In the genomic region with DNA sequence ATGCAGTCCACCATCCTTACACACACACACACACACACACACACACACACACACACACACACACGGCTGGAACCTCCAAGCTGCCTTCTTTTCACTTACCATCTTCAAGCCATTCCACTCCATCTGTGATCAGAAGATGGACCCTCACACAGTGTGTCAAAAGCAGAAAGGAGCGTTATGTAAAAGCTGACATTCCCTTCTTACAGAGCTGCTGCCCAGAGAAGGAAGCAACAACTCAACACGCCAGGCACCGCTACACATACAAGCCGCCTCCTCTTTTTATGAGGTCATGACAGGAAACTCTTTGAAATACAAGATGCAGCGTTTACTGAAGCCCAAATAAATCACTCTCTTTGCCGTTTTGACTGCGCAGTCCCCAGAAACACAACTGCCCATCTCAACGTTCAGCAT, we compare ENCODE assay signal across 8 mouse cellular contexts.
DNase-seq lines count a peak whose midpoint lies in the region; ATAC-seq and TF ChIP-seq lines count a peak whose summit lies in the region.

No protein-coding gene starts in this region.

- H3K9me3 ChIP-seq in megakaryocyte, embryonic 14.5 days: no peaks in the 10 kb centered on the region
- H3K9me3 ChIP-seq in forebrain, embryonic 10.5 days: no peaks in the 10 kb centered on the region
- H3K9me3 ChIP-seq in intestine, postnatal 0 days (ENCODE audit: control insufficient read depth): no peaks in the 10 kb centered on the region
- no peaks in the 10 kb centered on the region for H3K9me3 ChIP-seq in midbrain, embryonic 12.5 days

- H3K27ac ChIP-seq in forebrain, embryonic 10.5 days: peak overlapping the region; percentile 88
- H3K27ac ChIP-seq in intestine, postnatal 0 days (ENCODE audit: low read depth, low read length): no peak overlapping the region
- peak overlapping the region; percentile 93 for H3K27ac ChIP-seq in midbrain, embryonic 12.5 days (replicated peaks)

- no peaks in the 10 kb centered on the region for H3K36me3 ChIP-seq in megakaryocyte, embryonic 14.5 days (replicated peaks; ENCODE audit: low read length)
- no peaks in the 10 kb centered on the region for H3K36me3 ChIP-seq in forebrain, embryonic 10.5 days (replicated peaks)
- H3K36me3 ChIP-seq in intestine, postnatal 0 days (ENCODE audit: control insufficient read depth, insufficient read depth): no peaks in the 10 kb centered on the region
- no peaks in the 10 kb centered on the region for H3K36me3 ChIP-seq in midbrain, embryonic 12.5 days

- peak overlapping the region; percentile 71 for H3K4me3 ChIP-seq in megakaryocyte, embryonic 14.5 days (replicated peaks)
- H3K4me3 ChIP-seq in forebrain, embryonic 10.5 days: peak overlapping the region; percentile 48
- H3K4me3 ChIP-seq in intestine, postnatal 0 days (ENCODE audit: low read depth, low read length): no peak overlapping the region
- H3K4me3 ChIP-seq in midbrain, embryonic 12.5 days: peak overlapping the region; percentile 55

- TF ChIP-seq CTCF in intestine, postnatal 0 days (IDR thresholded peaks at IDR 0.05; ENCODE audit: low read depth): no peak

- ATAC-seq in megakaryocyte, adult 5-6 weeks (ENCODE audit: poor library complexity, severe bottlenecking): no peak
- ATAC-seq in intestine, postnatal 0 days: no peak
- ATAC-seq in midbrain, embryonic 12.5 days (ENCODE audit: low FRiP score, low read depth): peak; percentile 13; the same call in 1 of the 2 replicates

- 51% methylated on average over 9 of the region's 9 CpGs for WGBS in forebrain, embryonic 10.5 days
- WGBS in intestine, postnatal 0 days: 12% methylated on average over 9 of the region's 9 CpGs
- 27% methylated on average over 9 of the region's 9 CpGs for WGBS in midbrain, embryonic 12.5 days

- H3K4me1 ChIP-seq in megakaryocyte, embryonic 14.5 days: peaks cover 12% of the 10 kb centered on the region
- peaks cover 80% of the 10 kb centered on the region for H3K4me1 ChIP-seq in forebrain, embryonic 10.5 days
- no peaks in the 10 kb centered on the region for H3K4me1 ChIP-seq in intestine, postnatal 0 days (replicated peaks; ENCODE audit: control insufficient read depth, insufficient read depth, low read length)
- H3K4me1 ChIP-seq in midbrain, embryonic 12.5 days: peaks cover 26% of the 10 kb centered on the region

- peaks cover 6% of the 10 kb centered on the region for H3K27me3 ChIP-seq in megakaryocyte, embryonic 14.5 days (replicated peaks)
- no peaks in the 10 kb centered on the region for H3K27me3 ChIP-seq in forebrain, embryonic 10.5 days (ENCODE audit: poor library complexity, severe bottlenecking)
- no peaks in the 10 kb centered on the region for H3K27me3 ChIP-seq in intestine, postnatal 0 days (replicated peaks; ENCODE audit: control insufficient read depth, insufficient read depth, low read length)
- H3K27me3 ChIP-seq in midbrain, embryonic 12.5 days: peaks cover 26% of the 10 kb centered on the region

- H3K9ac ChIP-seq in intestine, postnatal 0 days (ENCODE audit: low read depth, low read length): no peak overlapping the region
- H3K9ac ChIP-seq in midbrain, embryonic 12.5 days (replicated peaks): peak overlapping the region; percentile 72

- no peak for DNase-seq in forebrain, embryonic 10.5 days (ENCODE audit: extremely low spot score, low spot score)
- peak; percentile 6 to 10 for DNase-seq in thymus, postnatal 36 days
- DNase-seq in spleen, postnatal 14 days (ENCODE audit: low spot score in 2 of 2): no peak
- DNase-seq in kidney, adult 8-10 months: no peak

- peak overlapping the region; percentile 31 for H3K4me2 ChIP-seq in intestine, postnatal 0 days (replicated peaks; ENCODE audit: low read depth)
- H3K4me2 ChIP-seq in midbrain, embryonic 12.5 days (replicated peaks): peak overlapping the region; percentile 55

Comparison
In these comparisons a context has a peak if more than half of its experiments do, and no peak if none do; other contexts are left out.
1. DNase-seq: peak in thymus, postnatal 36 days (2 of 2); none in forebrain, embryonic 10.5 days (single experiment), spleen, postnatal 14 days (0 of 2) and kidney, adult 8-10 months (0 of 2).